Mouse (Mus musculus) kidney, embryonic 15.5 days (tissue): ENCODE results near the gene Hcrtr1. TPM values are rescaled to one million over a fixed set of nuclear protein-coding genes. Genes with fewer than 3 reads are reported as not detected.
A peak's percentile ranks its signal among the peaks of the same experiment; 100 is the strongest.

Experiments used
- ATAC-seq: fragments of 200-750 bp; cut with Nextera tagmentation; replicated peaks from 2 replicates; pipeline ENCODE4 v1.8.0; 2017; ENCODE audit warnings: moderate TSS enrichment; ENCODE audit not compliant: low FRiP score
- H3K27ac ChIP-seq: fragments of 300-500 bp; sonication (generic); 2 replicates; pipeline ENCODE4 v1.5.1; 2015; ENCODE audit warnings: mild to moderate bottlenecking, inconsistent platforms
- H3K27me3 ChIP-seq: fragments of 300-500 bp; sonication (generic); 2 replicates; pipeline ENCODE4 v1.6.1; 2015; ENCODE audit warnings: inconsistent platforms
- H3K36me3 ChIP-seq: fragments of 300-500 bp; sonication (generic); 2 replicates; pipeline ENCODE4 v1.6.1; 2015; ENCODE audit warnings: inconsistent platforms
- H3K4me1 ChIP-seq: fragments of 300-500 bp; sonication (generic); 2 replicates; pipeline ENCODE4 v1.6.1; 2015; ENCODE audit warnings: inconsistent platforms
- H3K4me2 ChIP-seq: fragments of 300-500 bp; sonication (generic); 2 replicates; pipeline ENCODE4 v1.6.1; 2015; ENCODE audit warnings: moderate library complexity, mild to moderate bottlenecking, inconsistent platforms
- H3K4me3 ChIP-seq: fragments of 300-500 bp; sonication (generic); replicated peaks from 2 replicates; pipeline ENCODE4 v1.5.1; 2015; ENCODE audit warnings: mild to moderate bottlenecking, inconsistent platforms
- H3K9ac ChIP-seq: fragments of 300-500 bp; sonication (generic); 2 replicates; pipeline ENCODE4 v1.6.1; 2015; ENCODE audit warnings: mild to moderate bottlenecking, inconsistent platforms
- H3K9me3 ChIP-seq: fragments of 300-500 bp; sonication (generic); replicated peaks from 2 replicates; pipeline ENCODE4 v1.6.1; 2016; ENCODE audit warnings: inconsistent platforms
- WGBS: fragments of 180-500 bp; shearing (Covaris S2); methylation state at CpG from one replicate; pipeline ENCODE4 v1.1.7; 2015; ENCODE audit warnings: mixed read lengths; 5-methylcytosine and 5-hydroxymethylcytosine counted together
- polyA plus RNA-seq: library from polyadenylated mRNA; unstranded; fragments of >200 nt; fragmentation: Nextera tagmentation; extraction: Ambion mirVana; gene quantifications from 2 replicates; pipeline ENCODE4 v1.2.1, GENCODE M21; 2015

The Hcrtr1 gene
- polyA plus RNA-seq, 1 experiment from 2014 or later = 0.62 TPM

GRCm38 (mm10) chr4:130166592-130166991 lies 27.4 kb upstream of the Hcrtr1 start:
- Histone ChIP-seq H3K4me2 (no peak overlapping the region), H3K36me3 (no peaks in the 10 kb centered on the region), H3K9me3 (no peaks in the 10 kb centered on the region), H3K4me3 (no peak overlapping the region), H3K27me3 (peaks cover 41% of the 10 kb centered on the region), H3K9ac (no peak overlapping the region), H3K27ac (0 out of 2 replicates have a peak overlapping the region, but pooled peaks have one; percentile 5), H3K4me1 (peaks cover 72% of the 10 kb centered on the region)
- 77% methylated on average over 8 of the region's 8 CpGs for WGBS
- ATAC-seq = no peak

GRCm38 (mm10) chr4:130166061-130166460 lies 26.9 kb upstream of the Hcrtr1 start:
- Histone ChIP-seq H3K36me3 (no peaks in the 10 kb centered on the region), H3K9me3 (no peaks in the 10 kb centered on the region), H3K9ac (no peak overlapping the region), H3K27me3 (peaks cover 45% of the 10 kb centered on the region), H3K4me1 (peaks cover 70% of the 10 kb centered on the region), H3K4me3 (no peak overlapping the region), H3K27ac (no peak overlapping the region), H3K4me2 (no peak overlapping the region)
- ATAC-seq = no peak
- 79% methylated on average over 18 of the region's 18 CpGs for WGBS

- ATAC-seq = no peak
- 81% methylated on average over 6 of the region's 6 CpGs for WGBS
- Histone ChIP-seq H3K4me1 (peaks cover 60% of the 10 kb centered on the region), H3K36me3 (no peaks in the 10 kb centered on the region), H3K4me3 (no peak overlapping the region), H3K4me2 (0 out of 2 replicates have a peak overlapping the region, but pooled peaks have one; percentile 56), H3K27ac (0 out of 2 replicates have a peak overlapping the region, but pooled peaks have one; percentile 41), H3K27me3 (peaks cover 56% of the 10 kb centered on the region), H3K9ac (no peak overlapping the region), H3K9me3 (no peaks in the 10 kb centered on the region)
Observed at GRCm38 (mm10) chr4:130164121-130164520, 25.0 kb upstream of the Hcrtr1 start.

GRCm38 (mm10) chr4:130163391-130163861 lies 24.3 kb upstream of the Hcrtr1 start:
- Histone ChIP-seq H3K27me3 (peaks cover 56% of the 10 kb centered on the region), H3K36me3 (no peaks in the 10 kb centered on the region), H3K4me3 (peak overlapping the region; percentile 23), H3K9me3 (no peaks in the 10 kb centered on the region), H3K27ac (peak overlapping the region; percentile 41; the same call in 1 of the 2 replicates), H3K4me2 (peak overlapping the region; percentile 56), H3K9ac (peak overlapping the region; percentile 21; the same call in 1 of the 2 replicates), H3K4me1 (peaks cover 53% of the 10 kb centered on the region)
- ATAC-seq = peak; percentile 23
- WGBS = 3% methylated on average over 20 of the region's 20 CpGs

GRCm38 (mm10) chr4:130161349-130161748 lies 22.2 kb upstream of the Hcrtr1 start:
- H3K9ac ChIP-seq = no peak overlapping the region
- no peak overlapping the region for H3K4me3 ChIP-seq
- ATAC-seq = no peak
- peaks cover 33% of the 10 kb centered on the region for H3K4me1 ChIP-seq
- 41% methylated on average over 4 of the region's 4 CpGs for WGBS
- H3K27me3 ChIP-seq = peaks cover 52% of the 10 kb centered on the region
- H3K27ac ChIP-seq = no peak overlapping the region
- no peak overlapping the region for H3K4me2 ChIP-seq
- H3K9me3 ChIP-seq = no peaks in the 10 kb centered on the region
- no peaks in the 10 kb centered on the region for H3K36me3 ChIP-seq

GRCm38 (mm10) chr4:130156812-130157371 lies 17.7 kb upstream of the Hcrtr1 start:
- no peak overlapping the region for H3K27ac ChIP-seq
- H3K27me3 ChIP-seq = peaks cover 41% of the 10 kb centered on the region
- no peak overlapping the region for H3K9ac ChIP-seq
- no peaks in the 10 kb centered on the region for H3K9me3 ChIP-seq
- no peaks in the 10 kb centered on the region for H3K36me3 ChIP-seq
- no peak overlapping the region for H3K4me2 ChIP-seq
- H3K4me3 ChIP-seq = no peak overlapping the region
- 71% methylated on average over 12 of the region's 12 CpGs for WGBS
- 0 out of 2 replicates have a peak, but pooled peaks cover 5% of the 10 kb centered on the region for H3K4me1 ChIP-seq
- ATAC-seq = no peak

GRCm38 (mm10) chr4:130154250-130154649 lies 15.1 kb upstream of the Hcrtr1 start:
- no peaks in the 10 kb centered on the region for H3K4me1 ChIP-seq
- H3K27me3 ChIP-seq = peaks cover 40% of the 10 kb centered on the region
- no peak overlapping the region for H3K27ac ChIP-seq
- H3K4me2 ChIP-seq = no peak overlapping the region
- 70% methylated on average over 3 of the region's 3 CpGs for WGBS
- H3K4me3 ChIP-seq = no peak overlapping the region
- H3K9ac ChIP-seq = no peak overlapping the region
- H3K9me3 ChIP-seq = no peaks in the 10 kb centered on the region
- H3K36me3 ChIP-seq = no peaks in the 10 kb centered on the region
- no peak for ATAC-seq

- Histone ChIP-seq H3K4me3 (no peak overlapping the region), H3K9ac (no peak overlapping the region), H3K27me3 (peaks cover 46% of the 10 kb centered on the region), H3K4me1 (no peaks in the 10 kb centered on the region), H3K36me3 (no peaks in the 10 kb centered on the region), H3K9me3 (no peaks in the 10 kb centered on the region), H3K27ac (no peak overlapping the region), H3K4me2 (no peak overlapping the region)
- no peak for ATAC-seq
- 67% methylated on average over 10 of the region's 10 CpGs for WGBS
Observed at GRCm38 (mm10) chr4:130148405-130148804, 9.2 kb upstream of the Hcrtr1 start.

GRCm38 (mm10) chr4:130141786-130142185 lies 2.6 kb upstream of the Hcrtr1 start:
- no peak overlapping the region for H3K4me2 ChIP-seq
- peaks cover 16% of the 10 kb centered on the region for H3K4me1 ChIP-seq
- WGBS = 54% methylated on average over 3 of the region's 3 CpGs
- no peak for ATAC-seq
- no peaks in the 10 kb centered on the region for H3K9me3 ChIP-seq
- no peak overlapping the region for H3K27ac ChIP-seq
- peaks cover 71% of the 10 kb centered on the region for H3K27me3 ChIP-seq
- H3K36me3 ChIP-seq = no peaks in the 10 kb centered on the region
- H3K9ac ChIP-seq = no peak overlapping the region
- H3K4me3 ChIP-seq = no peak overlapping the region

GRCm38 (mm10) chr4:130140992-130141402 lies 1.8 kb upstream of the Hcrtr1 start:
- peaks cover 16% of the 10 kb centered on the region for H3K4me1 ChIP-seq
- no peaks in the 10 kb centered on the region for H3K9me3 ChIP-seq
- WGBS = 59% methylated on average over 9 of the region's 9 CpGs
- no peak overlapping the region for H3K4me2 ChIP-seq
- no peak overlapping the region for H3K27ac ChIP-seq
- no peak overlapping the region for H3K4me3 ChIP-seq
- H3K27me3 ChIP-seq = peaks cover 76% of the 10 kb centered on the region
- H3K9ac ChIP-seq = no peak overlapping the region
- no peak for ATAC-seq
- H3K36me3 ChIP-seq = no peaks in the 10 kb centered on the region

GRCm38 (mm10) chr4:130138441-130139213 lies 532 bp downstream of the Hcrtr1 start:
- H3K9me3 ChIP-seq = no peaks in the 10 kb centered on the region
- whole genome bisulfite sequencing = under 1% methylated on average over 50 of the region's 57 CpGs
- H3K4me2 ChIP-seq = peak overlapping the region; percentile 69
- H3K4me1 ChIP-seq = peaks cover 23% of the 10 kb centered on the region
- H3K9ac ChIP-seq = peak overlapping the region; percentile 16; the same call in 1 of the 2 replicates
- H3K4me3 ChIP-seq = peak overlapping the region; percentile 36
- ATAC-seq = peak; percentile 59; the same call in 1 of the 2 replicates
- H3K27ac ChIP-seq = no peak overlapping the region
- H3K27me3 ChIP-seq = peaks cover 77% of the 10 kb centered on the region
- no peaks in the 10 kb centered on the region for H3K36me3 ChIP-seq

GRCm38 (mm10) chr4:130133399-130133798 lies 5.8 kb downstream of the Hcrtr1 start:
- Histone ChIP-seq H3K4me1 (peaks cover 33% of the 10 kb centered on the region), H3K27me3 (peaks cover 25% of the 10 kb centered on the region), H3K9me3 (no peaks in the 10 kb centered on the region), H3K9ac (no peak overlapping the region), H3K4me2 (no peak overlapping the region), H3K36me3 (peaks cover under 1% of the 10 kb centered on the region; the same call in 1 of the 2 replicates), H3K27ac (no peak overlapping the region), H3K4me3 (no peak overlapping the region)
- 55% methylated on average over 6 of the region's 6 CpGs for WGBS
- no peak for ATAC-seq
